Mouse (Mus musculus): ENCODE results near the gene Gm21988. TPM values are rescaled to one million over a fixed set of nuclear protein-coding genes. Genes with fewer than 3 reads are reported as not detected.

The Gm21988 gene
- polyA plus RNA-seq, 1 experiment = 4.4 TPM

- 84% methylated on average over 28 of the region's 28 CpGs for WGBS
- Histone ChIP-seq H3K4me1 (ENCODE audit: control insufficient read depth, insufficient read depth, insufficient read length, low read length) (no peaks in the 10 kb centered on the region), H3K36me3 (ENCODE audit: control insufficient read depth, insufficient read depth, low read length) (no peaks in the 10 kb centered on the region), H3K4me3 (ENCODE audit: low read depth, low read length) (no peak overlapping the region), H3K27me3 (ENCODE audit: control insufficient read depth, insufficient read depth, low read length) (no peaks in the 10 kb centered on the region), H3K27ac (ENCODE audit: insufficient read depth, low read depth, low read length) (no peak overlapping the region)
- no peak for TF ChIP-seq POLR2A (IDR thresholded peaks at IDR 0.05; ENCODE audit: low read depth, low read length)
- no peak for TF ChIP-seq CTCF (IDR thresholded peaks at IDR 0.05; ENCODE audit: extremely low read depth, insufficient read length, insufficient replicate concordance, low read depth, low read length)
These were observed 50.1 kb downstream of the Gm21988 start for GRCm38 (mm10) chr11:70189319-70190134.

Other genes with a start within 250 kb of the Gm21988 start
- 211 and 564 TPM in 2 replicates for gene Gabarap, start 248.7 kb downstream of the Gm21988 start, polyA plus RNA-seq (2012; rRNA removed)
- 5.7 and 12.4 TPM in 2 replicates for gene Phf23, start 244.1 kb downstream of the Gm21988 start, polyA plus RNA-seq (2012; rRNA removed)
- 5.2 and 7.4 TPM in 2 replicates for gene Dvl2, start 239.2 kb downstream of the Gm21988 start, polyA plus RNA-seq (2012; rRNA removed)
- 65.6 and 109 TPM in 2 replicates for gene Acadvl, start 224.4 kb downstream of the Gm21988 start, polyA plus RNA-seq (2012; rRNA removed)
- 5.3 and 5.5 TPM in 2 replicates for gene Dlg4, start 222.9 kb downstream of the Gm21988 start, polyA plus RNA-seq (2012; rRNA removed)
- gene Asgr1, start 185.7 kb downstream of the Gm21988 start, polyA plus RNA-seq (2012; rRNA removed) = not detected in 2 replicates
- gene Asgr2, start 147.2 kb downstream of the Gm21988 start, polyA plus RNA-seq (2012; rRNA removed) = 0.16 and 0.30 TPM in 2 replicates
- 0.93 and 1.6 TPM in 2 replicates for gene Mgl2, start 109.5 kb downstream of the Gm21988 start, polyA plus RNA-seq (2012; rRNA removed)
- 0.24 and 1.0 TPM in 2 replicates for gene Clec10a, start 83.6 kb downstream of the Gm21988 start, polyA plus RNA-seq (2012; rRNA removed)
- 6.6 and 12.7 TPM in 2 replicates for gene Slc16a11, start 27.1 kb downstream of the Gm21988 start, polyA plus RNA-seq (2012; rRNA removed)
- 3.2 and 4.7 TPM in 2 replicates for gene Slc16a13, start 18.8 kb downstream of the Gm21988 start, polyA plus RNA-seq (2012; rRNA removed)
- 0.98 and 2.2 TPM in 2 replicates for gene Bcl6b, start 10.0 kb downstream of the Gm21988 start, polyA plus RNA-seq (2012; rRNA removed)
- gene 0610010K14Rik, start 1.9 kb downstream of the Gm21988 start, polyA plus RNA-seq (2012; rRNA removed) = 25.2 and 45.3 TPM in 2 replicates
- gene Rnasek, start within 50 bp of the Gm21988 start, polyA plus RNA-seq (2012; rRNA removed) = 86.6 and 182 TPM in 2 replicates
- gene Alox12, start 15.5 kb upstream of the Gm21988 start, polyA plus RNA-seq (2012; rRNA removed) = 0.62 and 1.6 TPM in 2 replicates
- gene Alox12e, start 82.8 kb upstream of the Gm21988 start, polyA plus RNA-seq (2012; rRNA removed) = 0.24 and 0.51 TPM in 2 replicates
- 3.2 and 8.7 TPM in 2 replicates for gene Alox15, start 112.2 kb upstream of the Gm21988 start, polyA plus RNA-seq (2012; rRNA removed)
- gene Pelp1, start 170.2 kb upstream of the Gm21988 start, polyA plus RNA-seq (2012; rRNA removed) = 7.5 and 12.2 TPM in 2 replicates
- gene Arrb2, start 192.8 kb upstream of the Gm21988 start, polyA plus RNA-seq (2012; rRNA removed) = 15.3 and 23.2 TPM in 2 replicates
- 16.4 and 24.1 TPM in 2 replicates for gene Med11, start 212.1 kb upstream of the Gm21988 start, polyA plus RNA-seq (2012; rRNA removed)
- 2.5 and 7.1 TPM in 2 replicates for gene Zmynd15, start 219.6 kb upstream of the Gm21988 start, polyA plus RNA-seq (2012; rRNA removed)
- gene Cxcl16, start 220.2 kb upstream of the Gm21988 start, polyA plus RNA-seq (2012; rRNA removed) = 28.1 and 48.0 TPM in 2 replicates

All from small intestine, adult 2 months (tissue).